Mouse (Mus musculus): Measurements from ENCODE around the gene Unc50. TPM values are rescaled to one million over a fixed set of nuclear protein-coding genes. Genes with fewer than 3 reads are reported as not detected.
A peak's percentile ranks its signal among the peaks of the same experiment; 100 is the strongest.

Gene Unc50
- total RNA-seq (2015; ENCODE audit: low replicate concordance) (27.7 and 39.6 TPM in 2 replicates), total RNA-seq (2017; ENCODE audit: low replicate concordance) (7.6 and 16.2 TPM in 2 replicates)

- ATAC-seq (replicated peaks; ENCODE audit: low FRiP score, poor library complexity, severe bottlenecking), result peak; percentile 94
Observed at GRCm38 (mm10) chr1:37429366-37430296, at the start of gene Unc50, which contains the start of gene Coa5. TSS of gene Unc50 (plus strand) at chr1:37430139. TSS of gene Coa5 (minus strand) at chr1:37430103.

- ATAC-seq (replicated peaks; ENCODE audit: low FRiP score, poor library complexity, severe bottlenecking), result no peak
Observed at GRCm38 (mm10) chr1:37380913-37381312, 49.0 kb upstream of the Unc50 start.

GRCm38 (mm10) chr1:37384304-37384703 is 45.6 kb upstream of the Unc50 start:
- ATAC-seq (replicated peaks; ENCODE audit: low FRiP score, poor library complexity, severe bottlenecking), result no peak

GRCm38 (mm10) chr1:37386448-37386971 is 43.4 kb upstream of the Unc50 start:
- ATAC-seq (replicated peaks; ENCODE audit: low FRiP score, poor library complexity, severe bottlenecking), result no peak

GRCm38 (mm10) chr1:37393174-37393573 is 36.8 kb upstream of the Unc50 start:
- ATAC-seq (replicated peaks; ENCODE audit: low FRiP score, poor library complexity, severe bottlenecking), result no peak

GRCm38 (mm10) chr1:37396481-37396880 is 33.5 kb upstream of the Unc50 start:
- no peak for ATAC-seq (replicated peaks; ENCODE audit: low FRiP score, poor library complexity, severe bottlenecking)

GRCm38 (mm10) chr1:37398961-37399360 is 31.0 kb upstream of the Unc50 start:
- no peak for ATAC-seq (replicated peaks; ENCODE audit: low FRiP score, poor library complexity, severe bottlenecking)

- no peak for ATAC-seq (replicated peaks; ENCODE audit: low FRiP score, poor library complexity, severe bottlenecking)
Observed at GRCm38 (mm10) chr1:37399734-37400133, 30.2 kb upstream of the Unc50 start.

GRCm38 (mm10) chr1:37401687-37402086 is 28.3 kb upstream of the Unc50 start:
- no peak for ATAC-seq (replicated peaks; ENCODE audit: low FRiP score, poor library complexity, severe bottlenecking)

GRCm38 (mm10) chr1:37405137-37405536 is 24.8 kb upstream of the Unc50 start:
- ATAC-seq (replicated peaks; ENCODE audit: low FRiP score, poor library complexity, severe bottlenecking), result no peak

GRCm38 (mm10) chr1:37407228-37407627 is 22.7 kb upstream of the Unc50 start:
- no peak for ATAC-seq (replicated peaks; ENCODE audit: low FRiP score, poor library complexity, severe bottlenecking)

- ATAC-seq (replicated peaks; ENCODE audit: low FRiP score, poor library complexity, severe bottlenecking), result no peak
Observed at GRCm38 (mm10) chr1:37408059-37408458, 21.9 kb upstream of the Unc50 start.

GRCm38 (mm10) chr1:37408678-37409077 is 21.3 kb upstream of the Unc50 start:
- ATAC-seq (replicated peaks; ENCODE audit: low FRiP score, poor library complexity, severe bottlenecking), result no peak

- no peak for ATAC-seq (replicated peaks; ENCODE audit: low FRiP score, poor library complexity, severe bottlenecking)
Observed at GRCm38 (mm10) chr1:37409647-37410046, 20.3 kb upstream of the Unc50 start.

GRCm38 (mm10) chr1:37415394-37415793 is 14.5 kb upstream of the Unc50 start:
- ATAC-seq (replicated peaks; ENCODE audit: low FRiP score, poor library complexity, severe bottlenecking), result no peak

- peak; percentile 92 for ATAC-seq (replicated peaks; ENCODE audit: low FRiP score, poor library complexity, severe bottlenecking)
Observed at GRCm38 (mm10) chr1:37419420-37419819, 10.5 kb upstream of the Unc50 start.

GRCm38 (mm10) chr1:37427144-37427875 is 2.6 kb upstream of the Unc50 start:
- ATAC-seq (replicated peaks; ENCODE audit: low FRiP score, poor library complexity, severe bottlenecking), result no peak

- no peak for ATAC-seq (replicated peaks; ENCODE audit: low FRiP score, poor library complexity, severe bottlenecking)
Observed at GRCm38 (mm10) chr1:37428911-37429310, 1.0 kb upstream of the Unc50 start.

- peak; percentile 65 for ATAC-seq (replicated peaks; ENCODE audit: low FRiP score, poor library complexity, severe bottlenecking)
Observed at GRCm38 (mm10) chr1:37430297-37430840, 430 bp downstream of the Unc50 start.

- peak; percentile 60; the same call in 1 of the 2 replicates for ATAC-seq (replicated peaks; ENCODE audit: low FRiP score, poor library complexity, severe bottlenecking)
Observed at GRCm38 (mm10) chr1:37436419-37436818, 6.5 kb downstream of the Unc50 start.
